Mouse (Mus musculus): Measurements from ENCODE around the gene Gm20741.

Gene Gm20741

DNA sequence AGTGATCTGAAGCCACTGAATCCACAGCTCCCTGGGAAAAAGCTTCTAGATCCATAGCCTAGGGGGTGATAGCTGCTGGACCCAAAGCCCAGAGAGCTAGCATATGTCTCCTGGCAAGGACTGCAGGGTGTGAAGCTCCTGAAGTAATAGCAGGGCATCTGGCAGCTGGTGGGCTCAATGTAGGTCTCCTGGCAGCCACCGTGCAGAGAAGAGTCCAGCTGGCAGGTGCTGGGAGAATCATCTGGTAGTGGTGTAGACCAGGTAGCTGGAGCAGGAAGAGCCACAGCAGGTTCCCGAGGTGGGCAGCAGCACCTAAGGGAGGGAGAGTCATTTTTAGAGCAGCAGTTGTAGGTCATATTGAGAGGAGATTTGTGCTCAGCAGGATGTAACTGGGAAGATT lies at the start of gene Gm20741:
Gm20741 (minus strand) TSS at position 394 of the 400 bp plus-strand sequence.
- no peak for DNase-seq (ENCODE audit: low spot score in 2 of 2)

DNA sequence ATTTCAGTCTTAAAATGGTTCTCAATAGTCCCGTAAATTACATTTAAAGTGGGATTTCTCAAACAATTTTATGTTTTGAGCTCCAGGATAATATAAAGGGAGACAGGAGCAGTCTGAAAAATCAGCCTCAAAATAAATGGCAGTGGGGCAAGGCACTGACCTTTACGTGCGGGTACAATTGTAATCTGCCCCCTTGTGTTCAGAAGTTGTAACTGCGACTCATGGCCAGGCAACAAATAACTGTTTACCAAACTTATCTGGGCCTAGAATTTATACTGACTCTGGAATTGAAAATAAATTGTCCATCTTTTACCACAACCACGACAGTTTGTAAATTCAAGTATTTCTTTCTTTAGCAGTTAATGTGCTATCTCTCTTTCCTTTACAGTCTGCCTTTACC lies 39.4 kb upstream of the Gm20741 start:
- no peak for DNase-seq (ENCODE audit: low spot score in 2 of 2)

DNA sequence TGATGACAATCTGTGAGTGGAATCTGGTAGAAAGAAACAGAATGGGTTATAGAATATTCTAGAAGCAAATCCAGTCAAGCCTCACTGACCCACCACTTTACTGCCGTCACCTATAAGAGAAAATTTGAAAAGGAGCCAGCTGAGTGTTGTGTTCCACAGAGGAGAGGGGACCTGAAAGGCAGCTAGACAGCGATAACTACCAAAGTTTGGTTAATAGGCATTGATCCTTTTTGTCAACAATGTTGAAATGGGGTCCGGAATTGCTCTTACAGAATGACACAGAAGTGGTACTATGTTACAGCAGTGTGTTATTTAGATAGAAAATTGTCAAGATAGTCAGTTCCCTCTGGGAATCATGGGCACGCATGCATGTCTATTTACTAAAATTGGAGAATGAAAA lies 36.5 kb upstream of the Gm20741 start:
- no peak for DNase-seq (ENCODE audit: low spot score in 2 of 2)

DNA sequence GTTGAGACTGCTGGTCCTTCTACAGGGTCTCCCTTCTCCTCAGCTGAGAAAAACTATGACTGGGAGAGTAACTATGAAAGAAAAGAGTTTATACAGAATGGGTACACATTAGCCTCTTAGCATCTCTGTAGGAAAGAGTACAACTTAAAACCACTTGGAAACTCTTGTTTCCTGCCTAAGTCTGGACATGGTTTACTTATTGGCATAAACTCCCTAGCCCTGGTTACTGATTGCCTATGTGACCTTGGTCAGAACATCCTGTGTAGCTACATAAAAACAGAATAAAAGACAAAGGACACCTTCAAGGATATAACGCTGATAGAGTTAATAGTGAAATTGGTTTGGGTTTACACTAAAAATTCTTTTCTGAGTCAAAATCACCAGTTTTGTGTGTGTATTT lies 35.3 kb upstream of the Gm20741 start:
- DNase-seq (ENCODE audit: low spot score in 2 of 2) = no peak

DNA sequence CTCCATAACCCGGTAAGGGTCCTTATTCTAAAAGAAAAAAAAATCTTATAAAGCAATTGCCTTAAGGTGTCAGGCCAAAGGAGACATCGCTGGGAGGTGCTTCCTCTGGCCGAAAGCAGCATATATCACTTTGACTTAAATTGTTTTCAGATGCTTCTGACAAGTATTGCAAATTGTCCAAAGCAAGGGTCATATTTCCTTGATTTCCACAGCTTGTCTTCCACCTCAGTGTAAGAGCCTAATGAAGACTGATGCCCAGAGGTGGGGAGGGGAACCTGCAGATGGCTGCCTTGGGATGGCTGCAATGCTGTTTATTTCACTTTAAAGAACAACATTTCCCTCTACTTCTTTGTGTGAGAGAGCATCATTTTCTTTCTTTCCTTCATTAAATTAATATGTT lies 15.0 kb upstream of the Gm20741 start:
- no peak for DNase-seq (ENCODE audit: low spot score in 2 of 2)

DNA sequence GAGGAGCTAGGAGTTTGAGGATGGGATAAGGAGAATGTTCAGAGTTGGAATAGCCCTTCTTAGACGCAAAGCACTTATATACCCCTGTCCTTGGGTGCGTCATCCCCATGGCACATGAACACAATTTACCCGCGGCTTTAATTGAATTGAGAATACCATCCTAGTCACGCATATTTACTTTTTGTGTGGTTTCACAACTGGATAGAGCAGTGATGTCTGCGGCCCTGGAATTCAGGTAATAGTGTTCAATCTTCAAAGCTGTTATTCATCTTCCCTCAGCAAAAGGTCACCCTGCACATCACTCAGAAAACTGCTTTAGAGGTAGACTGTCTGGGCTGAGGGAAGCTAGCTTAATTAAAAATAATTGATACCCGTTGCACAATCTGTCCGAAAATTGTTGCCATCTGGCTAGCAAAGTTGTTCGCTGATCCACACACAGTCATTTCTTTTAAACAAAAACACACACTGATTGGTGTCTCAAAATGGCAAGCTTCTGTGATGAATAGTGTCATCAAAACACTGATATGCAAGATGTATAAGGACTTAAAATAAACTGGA lies 14.2 kb upstream of the Gm20741 start, which contains the start of gene Krtap14:
Krtap14 (minus strand) TSS at position 51 of the 558 bp plus-strand sequence.
- no peak for DNase-seq (ENCODE audit: low spot score in 2 of 2)

DNA sequence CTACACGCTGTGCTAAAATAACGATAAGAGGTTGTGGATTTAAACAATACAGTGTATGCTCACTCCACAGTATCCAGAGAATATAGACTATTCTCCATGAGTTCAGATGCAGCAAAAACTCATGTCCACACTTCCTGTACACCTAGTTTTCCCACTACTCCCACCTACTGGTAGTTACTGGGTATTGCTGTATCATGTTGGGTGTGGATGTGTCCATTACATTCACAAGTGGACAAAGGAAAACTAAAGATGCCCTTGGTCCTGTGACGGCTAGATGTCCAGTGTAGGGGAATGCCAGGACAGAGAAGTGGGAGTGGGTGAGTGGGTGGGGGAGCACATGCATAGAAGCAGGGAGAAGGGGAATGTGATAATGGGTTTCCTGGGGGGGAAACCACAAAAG lies 11.7 kb upstream of the Gm20741 start:
- no peak for DNase-seq (ENCODE audit: low spot score in 2 of 2)

DNA sequence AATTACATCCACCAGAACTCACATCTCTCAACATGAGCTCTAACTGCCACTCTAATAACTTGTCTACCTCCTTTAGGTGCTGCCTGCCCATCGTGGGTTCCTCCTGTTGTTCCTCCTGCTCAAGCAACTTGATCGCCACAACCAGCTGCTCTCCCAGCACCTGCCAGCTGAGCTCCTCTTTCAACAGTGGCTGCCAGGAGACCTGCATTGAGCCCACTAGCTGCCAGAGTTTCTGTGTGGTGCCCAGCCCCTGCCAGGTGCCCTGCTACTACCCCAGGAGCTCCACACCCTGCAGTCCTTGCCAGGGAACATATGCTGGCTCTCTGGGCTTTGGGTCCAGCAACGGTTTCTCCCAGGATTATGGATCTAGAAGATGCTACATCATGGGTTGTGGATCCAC lies 8.0 kb upstream of the Gm20741 start, which contains the start of gene Krtap15:
Krtap15 (plus strand) TSS at position 150 of the 400 bp plus-strand sequence.
- no peak for DNase-seq (ENCODE audit: low spot score in 2 of 2)

DNA sequence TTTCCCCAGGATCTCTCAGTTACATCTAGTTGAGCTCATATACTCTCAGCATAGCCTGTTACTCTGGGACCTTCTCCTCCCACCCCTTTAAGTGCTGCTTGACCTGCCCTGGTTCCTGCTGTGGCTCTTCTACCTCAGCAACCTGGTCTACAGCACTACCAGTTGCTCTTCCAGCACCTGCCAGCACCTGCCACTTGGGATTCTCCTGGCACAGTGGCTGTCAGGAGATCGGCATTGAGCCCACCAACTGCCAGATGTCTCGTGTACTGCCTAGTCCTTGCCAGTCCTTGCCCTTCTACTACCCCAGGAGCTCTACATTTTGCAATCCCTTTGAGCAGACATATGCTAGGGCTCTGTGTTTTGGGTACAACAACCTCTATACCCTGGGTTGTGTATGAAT lies 25.2 kb downstream of the Gm20741 start:
- no peak for DNase-seq (ENCODE audit: low spot score in 2 of 2)

DNA sequence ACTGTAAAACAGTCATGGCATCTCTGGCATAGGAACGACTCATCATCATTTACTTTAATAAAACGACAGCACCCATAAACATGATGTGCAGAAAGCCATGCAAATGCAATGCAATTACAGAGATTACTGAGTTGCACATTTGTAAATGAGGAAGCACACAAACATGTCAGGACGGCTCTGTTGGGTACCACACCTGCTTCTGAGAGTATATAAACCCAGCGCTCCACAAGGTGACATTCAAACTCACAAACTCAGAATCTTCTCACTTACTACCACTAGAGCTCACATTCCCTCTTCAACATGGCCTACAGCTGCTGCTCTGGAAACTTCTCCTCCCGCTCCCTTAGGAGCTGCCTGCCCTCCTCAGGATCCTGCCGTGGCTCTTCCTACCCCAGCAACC lies 34.4 kb downstream of the Gm20741 start, which contains the start of gene Gm5965:
Gm5965 (plus strand) TSS at position 301 of the 400 bp plus-strand sequence.
- DNase-seq (ENCODE audit: low spot score in 2 of 2) = no peak

DNA sequence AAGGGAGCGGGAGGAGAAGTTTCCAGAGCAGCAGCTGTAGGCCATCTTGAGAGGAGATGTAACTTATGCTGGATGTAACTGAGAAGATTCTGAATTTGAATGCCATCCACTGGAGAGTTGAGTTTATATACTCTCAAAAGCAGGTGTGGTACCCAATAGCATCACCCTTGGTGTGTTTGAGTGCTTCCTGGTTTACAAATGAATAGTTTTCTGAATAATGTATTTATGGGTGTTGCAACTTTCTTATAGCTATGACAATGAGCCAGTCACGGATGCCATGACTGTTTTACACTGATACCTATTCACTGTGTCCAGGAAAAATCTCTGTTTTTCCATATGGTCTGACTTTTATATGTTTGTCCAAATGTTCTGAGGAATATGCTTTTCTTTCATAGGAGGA lies 37.9 kb downstream of the Gm20741 start, which contains the start of gene 2310057N15Rik:
2310057N15Rik (minus strand) TSS at position 101 of the 400 bp plus-strand sequence.
- no peak for DNase-seq (ENCODE audit: low spot score in 2 of 2)
